Mouse (Mus musculus): ENCODE measurements around the gene Nbr1. TPM values are rescaled to one million over a fixed set of nuclear protein-coding genes. Genes with fewer than 3 reads are reported as not detected.

The Nbr1 gene
- total and polyA plus RNA-seq, 2 experiments from 2014 or later = 45.1 to 157 TPM

DNA sequence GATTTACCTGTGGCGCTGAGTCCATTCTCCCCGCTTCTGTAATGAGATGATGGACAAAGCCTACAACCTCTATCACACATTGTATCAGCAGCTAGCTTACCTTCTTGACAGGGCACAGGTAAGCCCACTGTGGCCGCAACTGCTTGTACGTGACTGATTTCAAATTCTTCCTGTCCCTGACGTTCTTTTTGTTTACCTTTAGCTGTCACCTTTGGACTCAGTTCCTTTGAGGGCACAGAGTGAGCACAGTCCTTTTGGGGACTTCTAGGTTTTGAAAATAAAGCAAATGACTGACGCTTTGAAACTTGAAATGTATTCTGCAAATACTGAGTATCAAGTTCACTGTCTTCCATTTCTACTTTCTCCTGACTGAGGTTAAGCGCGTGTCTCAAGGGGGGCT is 27.5 kb upstream of the Nbr1 start:
- H3K9ac ChIP-seq (replicated peaks; ENCODE audit: low read depth, low read length) = no peak overlapping the region
- H3K9me3 ChIP-seq (replicated peaks; ENCODE audit: control insufficient read depth, low read length) = no peaks in the 10 kb centered on the region
- H3K4me3 ChIP-seq (ENCODE audit: low read depth, low read length) = no peak overlapping the region
- WGBS = 92% methylated on average over 8 of the region's 8 CpGs
- no peak overlapping the region for H3K27ac ChIP-seq (ENCODE audit: low read depth)
- H3K4me1 ChIP-seq (ENCODE audit: control insufficient read depth, insufficient read depth) = no peaks in the 10 kb centered on the region
- H3K27me3 ChIP-seq (ENCODE audit: control insufficient read depth, insufficient read depth, low read length) = no peaks in the 10 kb centered on the region
- no peak for DNase-seq (ENCODE audit: low spot score)
- peaks cover 33% of the 10 kb centered on the region for H3K36me3 ChIP-seq (replicated peaks; ENCODE audit: control insufficient read depth, insufficient read depth, low read length)
- no peak for ATAC-seq (ENCODE audit: insufficient read depth, low read depth)
- TF ChIP-seq CTCF (IDR thresholded peaks at IDR 0.05; ENCODE audit: low read depth) (no peak), EP300 (IDR thresholded peaks at IDR 0.05; ENCODE audit: low read depth) (no peak)
- no peak overlapping the region for H3K4me2 ChIP-seq (ENCODE audit: low read depth, low read length)

DNA sequence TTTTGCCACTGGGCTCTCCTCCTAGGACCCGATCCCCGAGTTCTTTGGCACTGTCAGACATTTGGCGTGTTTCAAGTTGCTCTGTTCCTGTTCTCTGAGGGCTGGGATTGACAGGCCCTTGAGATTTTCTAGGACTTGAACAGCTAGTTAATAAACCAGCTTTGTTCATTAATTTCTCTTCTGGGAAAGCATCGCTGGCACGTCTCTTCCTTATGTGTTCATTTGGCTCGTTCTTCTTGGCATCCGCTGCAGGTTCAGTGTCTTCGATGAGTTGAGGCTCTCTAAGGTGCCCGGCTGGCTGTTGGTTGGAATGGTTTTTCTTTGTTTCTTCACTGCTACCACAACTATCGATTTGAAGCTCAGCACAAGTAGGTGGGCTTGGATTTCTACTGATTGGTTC is 26.9 kb upstream of the Nbr1 start:
- no peak for DNase-seq (ENCODE audit: low spot score)
- Histone ChIP-seq H3K9me3 (replicated peaks; ENCODE audit: control insufficient read depth, low read length) (no peaks in the 10 kb centered on the region), H3K9ac (replicated peaks; ENCODE audit: low read depth, low read length) (no peak overlapping the region), H3K4me3 (ENCODE audit: low read depth, low read length) (no peak overlapping the region), H3K4me2 (ENCODE audit: low read depth, low read length) (no peak overlapping the region), H3K4me1 (ENCODE audit: control insufficient read depth, insufficient read depth) (no peaks in the 10 kb centered on the region), H3K27me3 (ENCODE audit: control insufficient read depth, insufficient read depth, low read length) (no peaks in the 10 kb centered on the region), H3K27ac (ENCODE audit: low read depth) (no peak overlapping the region), H3K36me3 (replicated peaks; ENCODE audit: control insufficient read depth, insufficient read depth, low read length) (peaks cover 33% of the 10 kb centered on the region)
- TF ChIP-seq CTCF (IDR thresholded peaks at IDR 0.05; ENCODE audit: low read depth) = no peak
- TF ChIP-seq EP300 (IDR thresholded peaks at IDR 0.05; ENCODE audit: low read depth) = no peak
- no peak for ATAC-seq (ENCODE audit: insufficient read depth, low read depth)
- 89% methylated on average over 10 of the region's 10 CpGs for WGBS

DNA sequence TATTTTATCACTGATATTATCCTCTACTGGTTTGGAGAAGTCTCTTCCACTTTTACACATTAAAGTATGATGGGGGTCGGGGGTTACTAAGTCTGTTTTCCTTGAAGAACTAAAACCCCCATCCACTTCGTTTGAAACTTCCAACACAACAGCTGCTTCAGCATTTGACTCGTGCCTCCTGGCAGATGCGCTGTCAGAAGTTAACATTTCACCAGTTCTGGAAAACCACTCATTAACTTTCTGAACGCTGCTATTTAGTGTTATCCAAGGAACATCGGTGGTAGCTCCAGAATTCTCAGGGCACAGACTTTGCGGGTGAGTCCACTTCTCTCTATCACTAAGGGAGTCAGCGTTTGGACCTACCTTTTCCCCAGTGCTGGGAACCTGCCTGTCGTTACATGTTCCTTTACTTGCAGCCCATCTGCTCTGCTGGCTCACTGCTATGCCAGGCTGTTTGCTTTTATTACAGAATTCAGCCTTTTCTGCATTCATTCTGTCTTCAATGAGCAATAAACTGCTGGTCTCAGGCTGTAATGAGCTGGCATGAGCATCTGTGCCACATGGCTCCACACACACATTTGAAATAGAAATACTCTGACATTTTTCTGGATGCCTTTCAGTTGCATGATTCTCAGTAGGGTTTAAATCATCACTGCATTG is 25.9 kb upstream of the Nbr1 start:
- peaks cover 37% of the 10 kb centered on the region for H3K36me3 ChIP-seq (replicated peaks; ENCODE audit: control insufficient read depth, insufficient read depth, low read length)

DNA sequence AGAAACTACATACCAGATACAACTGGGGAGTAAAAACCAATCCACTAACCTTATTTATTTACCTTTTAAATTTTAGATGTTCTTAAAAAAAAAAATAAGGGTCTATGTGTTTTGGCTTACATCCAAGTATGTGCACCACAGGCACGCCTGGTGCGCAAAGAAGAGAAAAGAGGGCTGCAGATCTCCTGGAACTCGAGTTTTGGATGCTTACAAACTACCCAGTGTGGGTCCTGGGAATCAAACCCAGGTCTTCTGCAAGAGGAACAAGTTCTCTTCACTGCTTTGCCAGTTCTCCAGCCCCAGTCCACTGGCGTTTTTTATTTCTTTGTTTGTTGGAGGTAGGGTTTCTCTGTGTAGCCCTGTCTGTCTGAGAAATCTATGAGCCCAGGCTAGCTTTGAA is 25.3 kb upstream of the Nbr1 start:
- 81% methylated on average over 4 of the region's 4 CpGs for WGBS
- H3K4me3 ChIP-seq (ENCODE audit: low read depth, low read length) = no peak overlapping the region
- no peaks in the 10 kb centered on the region for H3K27me3 ChIP-seq (ENCODE audit: control insufficient read depth, insufficient read depth, low read length)
- H3K9me3 ChIP-seq (replicated peaks; ENCODE audit: control insufficient read depth, low read length) = no peaks in the 10 kb centered on the region
- ATAC-seq (ENCODE audit: insufficient read depth, low read depth) (no peak), DNase-seq (ENCODE audit: low spot score) (no peak)
- H3K36me3 ChIP-seq (replicated peaks; ENCODE audit: control insufficient read depth, insufficient read depth, low read length) = peaks cover 39% of the 10 kb centered on the region
- H3K27ac ChIP-seq (ENCODE audit: low read depth) = no peak overlapping the region
- H3K4me2 ChIP-seq (ENCODE audit: low read depth, low read length) = no peak overlapping the region
- TF ChIP-seq CTCF (IDR thresholded peaks at IDR 0.05; ENCODE audit: low read depth) = no peak
- TF ChIP-seq EP300 (IDR thresholded peaks at IDR 0.05; ENCODE audit: low read depth) = no peak
- no peak overlapping the region for H3K9ac ChIP-seq (replicated peaks; ENCODE audit: low read depth, low read length)
- H3K4me1 ChIP-seq (ENCODE audit: control insufficient read depth, insufficient read depth) = no peaks in the 10 kb centered on the region

More for the DNA sequence above, 25.9 kb upstream of the Nbr1 start:
- H3K9ac ChIP-seq (replicated peaks; ENCODE audit: low read depth, low read length) = no peak overlapping the region
- H3K27me3 ChIP-seq (ENCODE audit: control insufficient read depth, insufficient read depth, low read length) = no peaks in the 10 kb centered on the region
- no peak for DNase-seq (ENCODE audit: low spot score)
- WGBS = 92% methylated on average over 9 of the region's 9 CpGs
- ATAC-seq (ENCODE audit: insufficient read depth, low read depth) = no peak
- TF ChIP-seq CTCF (IDR thresholded peaks at IDR 0.05; ENCODE audit: low read depth) (no peak), EP300 (IDR thresholded peaks at IDR 0.05; ENCODE audit: low read depth) (no peak)
- H3K4me2 ChIP-seq (ENCODE audit: low read depth, low read length) = no peak overlapping the region
- no peak overlapping the region for H3K4me3 ChIP-seq (ENCODE audit: low read depth, low read length)
- H3K9me3 ChIP-seq (replicated peaks; ENCODE audit: control insufficient read depth, low read length) = no peaks in the 10 kb centered on the region
- no peak overlapping the region for H3K27ac ChIP-seq (ENCODE audit: low read depth)
- no peaks in the 10 kb centered on the region for H3K4me1 ChIP-seq (ENCODE audit: control insufficient read depth, insufficient read depth)

DNA sequence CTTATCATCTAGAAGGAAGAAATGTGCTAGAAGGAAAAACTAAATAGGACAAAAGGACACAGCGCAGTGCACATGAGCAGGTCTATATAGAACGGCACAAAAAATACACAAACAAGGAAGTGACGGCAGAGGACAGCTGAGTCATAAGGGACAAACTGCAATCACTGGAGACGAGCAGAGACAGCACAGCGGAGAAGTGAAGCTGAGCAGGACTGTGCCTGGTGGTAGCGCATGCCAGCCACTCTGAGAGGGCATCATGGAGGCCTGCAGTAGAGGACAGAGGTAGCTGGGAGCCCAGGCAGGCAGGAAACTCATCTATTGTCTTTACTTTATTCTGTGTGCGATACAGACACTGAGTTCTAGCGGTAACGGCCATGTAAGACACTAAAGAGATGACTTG is 8.4 kb upstream of the Nbr1 start:
- no peak for DNase-seq (ENCODE audit: low spot score)
- TF ChIP-seq EP300 (IDR thresholded peaks at IDR 0.05; ENCODE audit: low read depth) = no peak
- no peak for TF ChIP-seq CTCF (IDR thresholded peaks at IDR 0.05; ENCODE audit: low read depth)
- no peak overlapping the region for H3K9ac ChIP-seq (replicated peaks; ENCODE audit: low read depth, low read length)
- no peaks in the 10 kb centered on the region for H3K4me1 ChIP-seq (ENCODE audit: control insufficient read depth, insufficient read depth)
- peaks cover 4% of the 10 kb centered on the region; the same call in 1 of the 2 replicates for H3K36me3 ChIP-seq (replicated peaks; ENCODE audit: control insufficient read depth, insufficient read depth, low read length)
- no peaks in the 10 kb centered on the region for H3K27me3 ChIP-seq (ENCODE audit: control insufficient read depth, insufficient read depth, low read length)
- H3K9me3 ChIP-seq (replicated peaks; ENCODE audit: control insufficient read depth, low read length) = no peaks in the 10 kb centered on the region
- no peak overlapping the region for H3K4me2 ChIP-seq (ENCODE audit: low read depth, low read length)
- H3K4me3 ChIP-seq (ENCODE audit: low read depth, low read length) = no peak overlapping the region
- no peak for ATAC-seq (ENCODE audit: insufficient read depth, low read depth)
- 74% methylated on average over 9 of the region's 9 CpGs for WGBS
- no peak overlapping the region for H3K27ac ChIP-seq (ENCODE audit: low read depth)

DNA sequence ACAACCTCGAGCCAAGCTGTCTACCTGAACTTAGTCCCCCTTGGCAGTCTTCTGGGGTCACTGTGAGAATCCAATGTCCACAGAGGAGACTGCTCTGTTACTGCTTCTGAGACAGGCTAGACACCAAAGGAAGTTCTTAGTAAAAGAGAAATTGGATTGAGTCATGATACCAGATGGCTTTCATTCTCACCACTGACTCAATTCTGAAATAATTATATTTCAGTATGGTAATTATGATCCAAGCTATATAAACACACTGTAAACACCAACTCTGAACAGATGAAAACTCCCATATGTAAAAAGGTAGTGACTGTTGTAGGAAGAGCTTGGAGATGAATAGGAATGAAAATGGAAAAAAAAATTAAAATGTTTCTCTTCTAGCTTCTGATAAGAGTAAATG is 7.8 kb upstream of the Nbr1 start:
- Histone ChIP-seq H3K4me3 (ENCODE audit: low read depth, low read length) (no peak overlapping the region), H3K36me3 (replicated peaks; ENCODE audit: control insufficient read depth, insufficient read depth, low read length) (peaks cover 7% of the 10 kb centered on the region; the same call in 1 of the 2 replicates), H3K9ac (replicated peaks; ENCODE audit: low read depth, low read length) (no peak overlapping the region), H3K9me3 (replicated peaks; ENCODE audit: control insufficient read depth, low read length) (no peaks in the 10 kb centered on the region), H3K4me1 (ENCODE audit: control insufficient read depth, insufficient read depth) (no peaks in the 10 kb centered on the region), H3K27me3 (ENCODE audit: control insufficient read depth, insufficient read depth, low read length) (no peaks in the 10 kb centered on the region), H3K4me2 (ENCODE audit: low read depth, low read length) (no peak overlapping the region), H3K27ac (ENCODE audit: low read depth) (no peak overlapping the region)
- no peak for ATAC-seq (ENCODE audit: insufficient read depth, low read depth)
- no peak for DNase-seq (ENCODE audit: low spot score)
- WGBS = 77% methylated on average over 1 of the region's 1 CpGs
- TF ChIP-seq CTCF (IDR thresholded peaks at IDR 0.05; ENCODE audit: low read depth) (no peak), EP300 (IDR thresholded peaks at IDR 0.05; ENCODE audit: low read depth) (no peak)

Data from heart, postnatal 0 days (tissue).